Mouse (Mus musculus) thymus, postnatal 10 days (tissue): ENCODE measurements around the gene Phf20.
A peak's percentile ranks its signal among the peaks of the same experiment; 100 is the strongest.
"Not testable (repeated sequence)": the region's sequence is repeated elsewhere in the genome, so short reads cannot be mapped to it uniquely, and the experiment has no call there.

Experiments
- DNase-seq, 2 experiments: peaks; one replicate each; pipeline ENCODE4 v3.0.0; 2021; ENCODE audit warnings: low spot score in 2 of 2

Phf20 gene

GRCm38 (mm10) chr2:156196302-156197128 lies at the start of gene Phf20:
Gene Phf20 (plus strand): TSS chr2:156196466.
- peak; percentile 97 to 99 for DNase-seq

- DNase-seq: no peak
These were observed 48.9 kb upstream of the Phf20 start for GRCm38 (mm10) chr2:156147316-156147915.

DNA sequence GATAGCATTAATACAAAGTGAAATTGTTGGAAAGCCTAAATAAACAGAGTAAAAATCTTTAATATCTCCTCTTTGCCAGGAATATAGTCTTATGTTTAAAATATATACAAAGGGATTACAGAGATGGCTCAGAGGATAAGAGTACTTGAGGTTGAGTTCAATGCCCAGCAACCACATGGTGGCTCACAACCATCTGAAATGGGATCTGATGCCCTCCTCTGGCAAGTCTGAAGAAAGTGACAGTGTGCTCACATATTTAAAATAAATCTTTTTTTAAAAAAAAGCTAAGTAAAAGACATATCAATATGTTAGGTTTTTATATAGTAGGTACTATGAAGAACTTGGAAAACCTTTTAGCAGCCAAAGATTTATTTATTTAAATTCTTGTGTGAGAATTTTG lies 44.7 kb upstream of the Phf20 start:
- no peak for DNase-seq

DNA sequence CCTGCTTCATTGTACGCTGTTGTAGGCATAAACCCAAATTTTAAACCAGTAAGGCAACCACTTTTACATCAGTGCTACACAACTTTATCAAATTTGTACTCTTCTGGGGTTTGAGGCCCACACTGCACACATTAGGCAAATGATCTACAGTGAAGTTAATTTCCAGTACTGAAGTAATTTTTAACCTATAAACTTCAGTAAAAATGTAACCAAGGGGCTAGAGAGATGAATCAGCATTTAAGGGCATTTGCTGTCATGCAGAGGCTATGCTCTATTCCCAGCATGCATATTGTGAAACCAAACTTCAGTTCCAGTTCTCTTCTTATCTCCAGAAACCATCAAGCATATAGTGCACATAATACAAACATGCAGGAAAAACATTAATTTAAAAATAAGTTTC lies 30.8 kb upstream of the Phf20 start:
- no peak for DNase-seq

- DNase-seq: no peak
These were observed 29.7 kb upstream of the Phf20 start for GRCm38 (mm10) chr2:156166557-156166956.

GRCm38 (mm10) chr2:156177079-156177478 lies 19.2 kb upstream of the Phf20 start:
- no peak for DNase-seq

- DNase-seq: no peak
These were observed 18.6 kb upstream of the Phf20 start for GRCm38 (mm10) chr2:156177651-156178050.

GRCm38 (mm10) chr2:156179046-156179795 lies 17.0 kb upstream of the Phf20 start:
- DNase-seq: peak; percentile 84 to 87

DNA sequence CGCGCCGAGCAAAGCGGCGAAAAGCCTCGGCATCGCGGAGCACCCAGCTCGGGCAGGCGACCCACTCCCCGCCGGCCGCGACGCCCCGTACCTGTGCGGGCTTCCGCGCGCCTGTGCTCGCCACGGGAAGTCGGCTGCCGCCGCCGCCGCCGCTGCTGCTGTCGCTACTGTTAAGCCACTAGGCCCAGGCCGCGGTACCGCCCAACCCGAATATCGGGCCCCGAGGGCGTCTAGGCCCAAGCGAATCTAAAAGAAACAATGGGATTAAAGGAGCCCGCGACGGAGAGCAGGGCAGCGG lies 16.5 kb upstream of the Phf20 start:
- DNase-seq: no peak

- DNase-seq: peak; percentile 99 to 100
These were observed 16.0 kb upstream of the Phf20 start, which contains the start of gene Rbm39 for GRCm38 (mm10) chr2:156180094-156180821. Gene Rbm39 (minus strand): TSS chr2:156180238.

DNA sequence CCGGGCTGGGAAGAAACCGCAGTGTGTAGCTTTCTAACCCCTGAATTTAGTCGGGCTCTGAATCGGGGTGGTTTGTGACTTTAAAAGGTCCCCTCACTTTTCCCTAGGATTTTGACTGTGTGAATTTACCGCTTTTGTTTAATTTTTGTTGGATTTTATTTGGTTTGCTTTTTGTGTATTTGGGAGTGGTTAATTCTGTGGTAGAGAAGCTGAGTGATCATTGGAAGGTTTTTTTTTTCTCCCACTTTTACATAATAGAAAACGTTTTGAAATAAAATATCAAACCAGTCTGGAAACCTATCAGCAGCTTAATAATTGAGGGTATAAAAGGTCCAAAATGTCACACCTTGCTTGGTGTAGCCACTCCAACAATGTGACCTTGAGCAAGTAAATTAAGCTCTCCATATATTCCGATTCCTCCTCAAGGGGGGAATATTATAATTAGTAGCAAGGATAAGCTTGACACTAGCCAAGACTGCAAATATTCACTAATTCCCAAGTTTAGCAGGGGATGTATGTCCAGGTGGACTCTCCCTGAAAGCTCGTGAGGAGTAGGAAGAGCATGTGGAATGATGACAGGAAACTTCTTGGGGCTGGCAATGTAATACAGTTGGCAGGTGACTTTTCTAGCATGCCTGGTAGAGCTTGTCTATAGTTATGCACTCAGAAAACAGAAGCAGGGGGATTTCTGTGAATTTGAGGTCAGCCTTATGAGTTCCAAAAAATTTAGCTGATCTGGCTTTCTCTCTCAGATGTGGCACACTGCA lies 15.3 kb upstream of the Phf20 start:
- DNase-seq: no peak

DNA sequence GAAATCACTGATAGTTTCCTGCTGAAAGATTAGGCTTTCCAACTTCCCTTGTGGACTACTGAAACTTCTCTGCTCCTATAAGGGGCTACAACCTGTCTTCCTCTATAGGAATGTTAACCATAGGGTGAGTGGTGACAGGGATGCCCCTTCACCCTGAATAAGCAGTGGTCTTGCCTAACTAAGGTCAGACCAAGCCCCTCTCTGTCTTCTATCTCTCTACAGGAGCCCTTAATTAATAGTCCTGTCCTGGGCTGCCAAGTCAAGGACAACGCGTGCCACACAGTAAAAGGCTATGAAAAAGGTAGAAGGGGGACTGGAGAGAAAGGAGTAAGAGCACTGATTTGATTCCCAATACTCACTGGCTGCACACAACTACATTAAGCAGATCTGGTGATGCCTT lies 14.7 kb upstream of the Phf20 start:
- DNase-seq: no peak

DNA sequence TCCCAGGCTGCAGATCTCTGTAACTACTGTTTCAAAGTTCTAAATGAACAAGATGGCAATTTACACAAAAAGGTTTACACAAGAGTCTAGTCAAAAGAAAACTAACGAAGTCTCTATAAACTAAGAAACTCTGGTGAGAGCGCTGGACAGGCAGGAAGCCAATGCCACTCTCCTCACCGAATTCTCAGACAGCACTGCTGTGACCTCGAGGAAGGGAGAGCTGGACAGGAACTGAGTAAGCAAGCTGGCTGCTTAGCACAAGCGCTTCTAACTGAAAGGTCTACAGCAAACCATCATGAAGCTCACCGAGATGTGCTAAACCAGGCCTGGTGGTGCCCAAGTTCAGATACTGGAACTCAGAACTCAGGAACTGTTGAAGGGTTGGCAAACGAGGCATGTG lies 7.0 kb upstream of the Phf20 start:
- DNase-seq: not testable (repeated sequence)

DNA sequence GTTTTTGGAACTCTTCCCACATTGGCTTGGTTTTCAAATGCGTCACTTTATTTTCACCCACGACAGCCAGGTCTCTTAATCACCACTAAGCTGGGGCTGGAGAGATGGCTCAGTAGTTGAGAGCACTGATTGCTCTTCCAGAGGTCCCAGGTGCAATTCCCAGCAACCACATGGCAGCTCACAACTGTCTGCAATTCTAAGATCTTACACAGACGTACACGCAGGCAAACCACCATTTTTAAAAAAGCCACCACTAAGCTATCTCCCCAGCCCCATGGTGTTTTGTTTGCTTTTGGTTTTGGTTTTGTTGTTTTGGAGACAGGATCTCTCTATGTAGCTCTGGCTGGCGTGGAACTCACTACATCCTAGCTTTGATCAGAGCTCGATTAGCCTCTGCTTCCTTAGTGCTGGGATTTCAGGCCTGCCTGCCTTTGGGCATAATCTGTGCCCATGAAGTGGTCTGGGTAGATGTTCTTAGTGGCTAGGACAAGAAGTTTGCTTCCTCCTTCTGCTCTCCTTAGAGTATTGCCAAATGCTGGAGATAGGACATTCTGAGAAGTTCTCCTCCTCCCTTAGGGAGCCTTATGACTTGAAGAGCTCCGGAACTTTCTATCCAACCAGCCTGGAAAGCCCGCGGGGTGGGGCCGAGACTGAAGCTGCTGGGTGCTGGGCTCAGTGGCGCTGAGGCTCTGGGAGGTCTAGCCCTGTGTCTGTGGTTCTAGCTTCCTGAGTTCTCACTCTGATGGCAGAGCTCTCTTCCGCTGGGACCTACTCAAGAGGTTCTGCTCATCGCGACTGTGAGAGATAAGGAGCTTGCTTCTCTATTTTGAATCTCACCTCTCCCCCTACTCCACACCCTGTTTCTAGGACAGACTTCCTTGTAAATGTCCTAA lies 6.0 kb upstream of the Phf20 start:
- peak; percentile 54 to 64 for DNase-seq

GRCm38 (mm10) chr2:156191540-156191939 lies 4.7 kb upstream of the Phf20 start:
- no peak for DNase-seq

- no peak for DNase-seq
These were observed 4.2 kb upstream of the Phf20 start for GRCm38 (mm10) chr2:156192068-156192467.

DNA sequence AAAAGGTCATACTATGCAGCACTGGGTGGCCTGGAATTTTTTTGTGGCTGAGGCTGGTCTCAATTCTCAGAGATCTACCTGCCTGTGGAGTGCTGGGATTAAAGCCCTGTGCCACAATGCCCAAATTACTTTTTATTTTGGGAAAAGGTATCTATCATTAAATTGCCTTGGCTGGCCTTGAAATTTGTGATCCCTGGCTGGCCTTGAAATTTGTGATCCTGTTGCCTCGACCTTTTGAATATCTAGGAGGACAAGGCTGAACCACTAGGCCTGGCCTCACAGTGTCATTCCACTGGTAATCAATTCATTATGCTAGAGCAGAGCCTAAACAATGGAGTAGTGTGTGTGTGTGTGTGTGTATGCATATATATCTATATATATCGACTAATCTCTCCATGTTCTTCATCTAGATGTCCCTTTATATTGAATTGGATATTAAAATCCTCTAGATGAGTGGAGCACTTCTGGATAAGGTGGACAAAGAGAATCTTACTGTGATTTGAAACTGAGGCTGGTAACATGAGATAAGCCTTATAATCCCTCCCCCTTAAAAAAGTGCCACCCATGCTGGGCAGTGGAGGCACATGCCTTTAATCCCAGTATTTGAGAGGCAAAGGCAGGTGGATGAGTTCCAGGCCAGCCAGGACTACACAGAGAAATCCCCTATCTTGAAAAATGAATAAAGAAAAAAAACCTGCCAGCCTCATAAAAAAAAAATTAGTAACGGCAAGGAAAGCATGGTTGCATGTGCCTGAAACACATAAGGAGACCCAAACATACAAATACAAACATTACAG lies 3.0 kb upstream of the Phf20 start:
- DNase-seq: no peak

GRCm38 (mm10) chr2:156194571-156194970 lies 1.7 kb upstream of the Phf20 start:
- no peak for DNase-seq

DNA sequence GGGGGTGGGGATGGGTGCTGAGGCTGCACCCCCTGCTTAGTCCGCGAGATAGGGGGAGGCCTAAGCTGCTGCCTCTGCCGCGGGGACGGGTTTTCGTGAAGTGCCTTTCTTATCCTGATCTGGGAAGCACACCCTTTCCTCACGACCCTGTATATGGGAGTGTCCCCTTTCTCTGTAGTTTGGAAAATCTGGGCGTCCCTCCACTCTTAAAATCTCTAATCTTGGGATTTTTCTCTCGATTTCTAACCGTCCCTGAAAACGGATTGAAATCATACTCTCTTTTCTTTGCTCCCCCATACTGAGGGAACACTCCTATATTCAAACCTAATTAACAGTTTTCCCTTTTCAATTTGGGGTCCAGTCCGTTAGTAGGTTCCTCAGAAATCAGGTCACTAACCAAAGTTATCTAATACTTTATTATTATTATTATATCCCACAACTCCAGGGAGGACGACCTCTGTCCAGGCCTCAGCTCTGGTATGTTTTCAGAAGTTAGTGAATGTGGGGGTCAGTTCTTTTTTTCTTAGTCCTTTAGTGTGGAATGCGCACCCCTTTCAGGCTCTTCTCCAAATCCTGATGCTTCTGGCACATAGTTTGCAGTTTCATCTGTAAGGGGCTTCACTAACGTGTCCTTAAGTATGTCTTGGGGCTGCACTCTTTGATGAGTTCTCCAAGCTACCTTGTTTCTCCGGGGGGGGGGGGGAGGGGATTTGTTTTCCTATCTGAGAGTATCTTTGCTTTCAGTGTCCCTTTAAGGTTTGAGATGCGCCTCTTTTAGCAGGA lies 1.1 kb downstream of the Phf20 start:
- no peak for DNase-seq
